Mouse (Mus musculus) midbrain, embryonic 11.5 days (tissue): ENCODE measurements around the gene Gm5565. TPM values are rescaled to one million over a fixed set of nuclear protein-coding genes. Genes with fewer than 3 reads are reported as not detected.
"Not testable (repeated sequence)": the region's sequence is repeated elsewhere in the genome, so short reads cannot be mapped to it uniquely, and the experiment has no call there.

ENCODE experiments used
- ATAC-seq: fragments of 200-750 bp; cut with Nextera tagmentation; 2 replicates; pipeline ENCODE4 v1.8.0; 2017; ENCODE audit warnings: moderate TSS enrichment, moderate library complexity; ENCODE audit not compliant: low FRiP score
- DNase-seq: peaks from one replicate; pipeline ENCODE4 v3.0.0; 2015; ENCODE audit warnings: low spot score; ENCODE audit errors: missing footprints
- H3K27ac ChIP-seq: fragments of 300-500 bp; sonication (generic); 2 replicates; pipeline ENCODE4 v1.5.1; 2014; ENCODE audit warnings: low read depth, low read length
- H3K27me3 ChIP-seq: fragments of 300-500 bp; sonication (generic); 2 replicates; pipeline ENCODE4 v1.6.1; 2014; ENCODE audit warnings: mild to moderate bottlenecking, low read length, moderate library complexity, mixed read lengths; ENCODE audit not compliant: control insufficient read depth, insufficient read depth
- H3K36me3 ChIP-seq: fragments of 300-500 bp; sonication (generic); 2 replicates; pipeline ENCODE4 v1.6.1; 2014; ENCODE audit warnings: mild to moderate bottlenecking, low read length, moderate library complexity, mixed read lengths; ENCODE audit not compliant: control insufficient read depth, insufficient read depth
- H3K4me1 ChIP-seq: fragments of 300-500 bp; sonication (generic); 2 replicates; pipeline ENCODE4 v1.6.1; 2014; ENCODE audit warnings: low read length; ENCODE audit not compliant: control insufficient read depth, insufficient read depth
- H3K4me2 ChIP-seq: fragments of 300-500 bp; sonication (generic); 2 replicates; pipeline ENCODE4 v1.6.1; 2014; ENCODE audit warnings: mild to moderate bottlenecking, moderate library complexity
- H3K4me3 ChIP-seq: fragments of 300-500 bp; sonication (generic); 2 replicates; pipeline ENCODE4 v1.5.1; 2014; ENCODE audit warnings: low read depth, low read length
- H3K9ac ChIP-seq: fragments of 300-500 bp; sonication (generic); 2 replicates; pipeline ENCODE4 v1.6.1; 2014; ENCODE audit warnings: low read length
- H3K9me3 ChIP-seq: fragments of 300-500 bp; sonication (generic); 2 replicates; pipeline ENCODE4 v1.6.1; 2016; ENCODE audit warnings: low read length; ENCODE audit not compliant: control insufficient read depth
- WGBS: fragments of 180-500 bp; shearing (Covaris S2); extraction: QIAGEN DNeasy Blood & Tissue Kit; methylation state at CpG from one replicate; pipeline ENCODE4 v1.1.7; 2014; 5-methylcytosine and 5-hydroxymethylcytosine counted together
- polyA plus RNA-seq: library from polyadenylated mRNA; unstranded; fragments of >200 nt; fragmentation: Nextera tagmentation; extraction: Ambion mirVana; gene quantifications from 2 replicates; pipeline ENCODE4 v1.2.1, GENCODE M21; 2014

The Gm5565 gene
- polyA plus RNA-seq, 1 experiment from 2014 or later, result not detected

GRCm38 (mm10) chr5:146188712-146189111 lies 28.4 kb upstream of the Gm5565 start:
- H3K4me2 ChIP-seq, result no peak overlapping the region
- H3K9me3 ChIP-seq, result no peaks in the 10 kb centered on the region; the same call in 1 of the 2 replicates
- DNase-seq, result no peak
- H3K4me3 ChIP-seq, result no peak overlapping the region
- no peaks in the 10 kb centered on the region for H3K4me1 ChIP-seq
- no peaks in the 10 kb centered on the region for H3K36me3 ChIP-seq
- 87% methylated on average over 7 of the region's 7 CpGs for WGBS
- no peak for ATAC-seq
- no peak overlapping the region for H3K27ac ChIP-seq
- H3K27me3 ChIP-seq, result no peaks in the 10 kb centered on the region
- H3K9ac ChIP-seq, result no peak overlapping the region

GRCm38 (mm10) chr5:146188144-146188543 lies 27.8 kb upstream of the Gm5565 start:
- H3K9ac ChIP-seq, result no peak overlapping the region
- no peaks in the 10 kb centered on the region for H3K4me1 ChIP-seq
- no peak overlapping the region for H3K4me3 ChIP-seq
- no peak for ATAC-seq
- 79% methylated on average over 1 of the region's 1 CpGs for WGBS
- no peaks in the 10 kb centered on the region; the same call in 1 of the 2 replicates for H3K9me3 ChIP-seq
- H3K27me3 ChIP-seq, result no peaks in the 10 kb centered on the region
- DNase-seq, result no peak
- no peak overlapping the region for H3K27ac ChIP-seq
- no peaks in the 10 kb centered on the region for H3K36me3 ChIP-seq
- H3K4me2 ChIP-seq, result no peak overlapping the region

- H3K9ac ChIP-seq, H3K36me3 ChIP-seq, DNase-seq, H3K4me3 ChIP-seq, H3K4me1 ChIP-seq, H3K4me2 ChIP-seq, H3K27me3 ChIP-seq, H3K27ac ChIP-seq, H3K9me3 ChIP-seq, ATAC-seq: not testable (repeated sequence)
- 31% methylated on average over 5 of the region's 5 CpGs for WGBS
Observed at GRCm38 (mm10) chr5:146187441-146187840, 27.1 kb upstream of the Gm5565 start.

- not testable (repeated sequence) for H3K9ac ChIP-seq, H3K27me3 ChIP-seq, H3K9me3 ChIP-seq, H3K36me3 ChIP-seq, H3K4me3 ChIP-seq, ATAC-seq, H3K4me1 ChIP-seq, DNase-seq, H3K27ac ChIP-seq, H3K4me2 ChIP-seq
- WGBS, result 80% methylated on average over 4 of the region's 4 CpGs
Observed at GRCm38 (mm10) chr5:146185204-146185603, 24.9 kb upstream of the Gm5565 start, which contains the start of gene 1700001J03Rik. Gene 1700001J03Rik, minus strand, starts transcription at chr5:146185304.

GRCm38 (mm10) chr5:146172744-146173143 lies 12.4 kb upstream of the Gm5565 start:
- not testable (repeated sequence) for H3K4me1 ChIP-seq, H3K36me3 ChIP-seq, ATAC-seq, H3K4me3 ChIP-seq, H3K4me2 ChIP-seq, H3K27me3 ChIP-seq, H3K27ac ChIP-seq, DNase-seq, H3K9me3 ChIP-seq, H3K9ac ChIP-seq
- WGBS, result 59% methylated on average over 4 of the region's 4 CpGs

GRCm38 (mm10) chr5:146170621-146171020 lies 10.3 kb upstream of the Gm5565 start, which contains the start of gene Gm6309:
Gene Gm6309, minus strand, starts transcription at chr5:146170721.
- not testable (repeated sequence) for H3K9me3 ChIP-seq, DNase-seq, ATAC-seq, H3K4me2 ChIP-seq, H3K4me1 ChIP-seq, H3K27ac ChIP-seq, H3K4me3 ChIP-seq, H3K36me3 ChIP-seq, H3K27me3 ChIP-seq, H3K9ac ChIP-seq
- WGBS, result 74% methylated on average over 2 of the region's 2 CpGs

- H3K9me3 ChIP-seq, H3K36me3 ChIP-seq, H3K9ac ChIP-seq, ATAC-seq, H3K27ac ChIP-seq, H3K4me2 ChIP-seq, H3K4me1 ChIP-seq, H3K27me3 ChIP-seq, H3K4me3 ChIP-seq, DNase-seq: not testable (repeated sequence)
- WGBS, result 90% methylated on average over 4 of the region's 4 CpGs
Observed at GRCm38 (mm10) chr5:146158326-146158725, 2.0 kb downstream of the Gm5565 start.

- Histone ChIP-seq H3K4me1 (no peaks in the 10 kb centered on the region), H3K36me3 (no peaks in the 10 kb centered on the region), H3K9ac (no peak overlapping the region)
Observed at GRCm38 (mm10) chr5:146150454-146150853, 9.9 kb downstream of the Gm5565 start.

GRCm38 (mm10) chr5:146147903-146148302 lies 12.4 kb downstream of the Gm5565 start:
- WGBS, result 41% methylated on average over 2 of the region's 2 CpGs
- Histone ChIP-seq H3K4me3 (no peak overlapping the region), H3K9ac (no peak overlapping the region), H3K27me3 (no peaks in the 10 kb centered on the region), H3K27ac (no peak overlapping the region), H3K9me3 (peaks cover 4% of the 10 kb centered on the region; the same call in 1 of the 2 replicates), H3K36me3 (no peaks in the 10 kb centered on the region), H3K4me1 (no peaks in the 10 kb centered on the region), H3K4me2 (no peak overlapping the region)
- DNase-seq (peak; percentile 88), ATAC-seq (no peak)

More at GRCm38 (mm10) chr5:146150454-146150853, 9.9 kb downstream of the Gm5565 start:
- DNase-seq, result no peak
- no peak overlapping the region for H3K27ac ChIP-seq
- 81% methylated on average over 3 of the region's 3 CpGs for WGBS
- peaks cover 4% of the 10 kb centered on the region; the same call in 1 of the 2 replicates for H3K9me3 ChIP-seq
- ATAC-seq, result no peak
- H3K4me3 ChIP-seq, result no peak overlapping the region
- no peaks in the 10 kb centered on the region for H3K27me3 ChIP-seq
- H3K4me2 ChIP-seq, result no peak overlapping the region
